Mouse (Mus musculus) neural tube, embryonic 12.5 days (tissue): Measurements from ENCODE around the gene Vamp3. TPM values are rescaled to one million over a fixed set of nuclear protein-coding genes. Genes with fewer than 3 reads are reported as not detected.

Source experiments
- ATAC-seq: fragments of 200-750 bp; cut with Nextera tagmentation; 2 replicates; pipeline ENCODE4 v1.8.0; 2017; ENCODE audit warnings: low read depth, mild to moderate bottlenecking, moderate TSS enrichment, moderate library complexity; ENCODE audit not compliant: low FRiP score
- H3K27ac ChIP-seq: fragments of 300-500 bp; sonication (generic); 2 replicates; pipeline ENCODE4 v1.5.1; 2016
- H3K27me3 ChIP-seq: fragments of 300-500 bp; sonication (generic); replicated peaks from 2 replicates; pipeline ENCODE4 v1.6.1; 2016; ENCODE audit warnings: mild to moderate bottlenecking
- H3K36me3 ChIP-seq: fragments of 300-500 bp; sonication (generic); 2 replicates; pipeline ENCODE4 v1.6.1; 2016; ENCODE audit warnings: mild to moderate bottlenecking
- H3K4me1 ChIP-seq: fragments of 300-500 bp; sonication (generic); 2 replicates; pipeline ENCODE4 v1.6.1; 2016
- H3K4me2 ChIP-seq: fragments of 300-500 bp; sonication (generic); replicated peaks from 2 replicates; pipeline ENCODE4 v1.6.1; 2016; ENCODE audit warnings: mild to moderate bottlenecking
- H3K4me3 ChIP-seq: fragments of 300-500 bp; sonication (generic); 2 replicates; pipeline ENCODE4 v1.5.1; 2016
- H3K9ac ChIP-seq: fragments of 300-500 bp; sonication (generic); 2 replicates; pipeline ENCODE4 v1.6.1; 2016; ENCODE audit warnings: mild to moderate bottlenecking
- H3K9me3 ChIP-seq: fragments of 300-500 bp; sonication (generic); 2 replicates; pipeline ENCODE4 v1.6.1; 2016; ENCODE audit warnings: mild to moderate bottlenecking
- WGBS: fragments of 180-500 bp; shearing (Covaris S2); methylation state at CpG from one replicate; pipeline ENCODE4 v1.1.7; 2016; 5-methylcytosine and 5-hydroxymethylcytosine counted together
- polyA plus RNA-seq: library from polyadenylated mRNA; unstranded; fragments of >200 nt; fragmentation: Nextera tagmentation; extraction: Ambion mirVana; gene quantifications from 2 replicates; pipeline ENCODE4 v1.2.1, GENCODE M21; 2016

The Vamp3 gene
- polyA plus RNA-seq, 1 experiment from 2014 or later, result 65.4 TPM

- no peaks in the 10 kb centered on the region for H3K27me3 ChIP-seq
- no peaks in the 10 kb centered on the region for H3K4me1 ChIP-seq
- H3K4me2 ChIP-seq, result no peak overlapping the region
- no peak overlapping the region for H3K27ac ChIP-seq
- no peak overlapping the region for H3K9ac ChIP-seq
- H3K9me3 ChIP-seq, result no peaks in the 10 kb centered on the region
- no peak overlapping the region for H3K4me3 ChIP-seq
- WGBS, result 92% methylated on average over 13 of the region's 13 CpGs
- no peak for ATAC-seq
- H3K36me3 ChIP-seq, result peaks cover 94% of the 10 kb centered on the region
Measured at GRCm38 (mm10) chr4:151081977-151082376, 24.2 kb upstream of the Vamp3 start.

GRCm38 (mm10) chr4:151081355-151081754, 23.6 kb upstream of the Vamp3 start:
- peaks cover 97% of the 10 kb centered on the region for H3K36me3 ChIP-seq
- H3K4me3 ChIP-seq, result no peak overlapping the region
- ATAC-seq, result no peak
- H3K4me2 ChIP-seq, result no peak overlapping the region
- no peak overlapping the region for H3K27ac ChIP-seq
- H3K9ac ChIP-seq, result no peak overlapping the region
- no peaks in the 10 kb centered on the region for H3K9me3 ChIP-seq
- H3K4me1 ChIP-seq, result no peaks in the 10 kb centered on the region
- no peaks in the 10 kb centered on the region for H3K27me3 ChIP-seq
- 66% methylated on average over 2 of the region's 2 CpGs for WGBS

GRCm38 (mm10) chr4:151074817-151075216, 17.1 kb upstream of the Vamp3 start:
- Histone ChIP-seq H3K9me3 (no peaks in the 10 kb centered on the region), H3K36me3 (peaks cover 98% of the 10 kb centered on the region), H3K4me2 (no peak overlapping the region), H3K4me3 (no peak overlapping the region), H3K4me1 (no peaks in the 10 kb centered on the region), H3K27ac (no peak overlapping the region), H3K9ac (no peak overlapping the region), H3K27me3 (no peaks in the 10 kb centered on the region)
- 94% methylated on average over 15 of the region's 15 CpGs for WGBS
- no peak for ATAC-seq

- Histone ChIP-seq H3K9me3 (no peaks in the 10 kb centered on the region), H3K9ac (no peak overlapping the region), H3K4me1 (no peaks in the 10 kb centered on the region), H3K27ac (no peak overlapping the region), H3K27me3 (no peaks in the 10 kb centered on the region), H3K4me3 (no peak overlapping the region), H3K36me3 (peaks cover 96% of the 10 kb centered on the region), H3K4me2 (no peak overlapping the region)
- peak; percentile 37; the same call in 1 of the 2 replicates for ATAC-seq
- WGBS, result 65% methylated on average over 13 of the region's 13 CpGs
Measured at GRCm38 (mm10) chr4:151073108-151073744, 15.5 kb upstream of the Vamp3 start.

GRCm38 (mm10) chr4:151070962-151071361, 13.2 kb upstream of the Vamp3 start:
- no peaks in the 10 kb centered on the region for H3K4me1 ChIP-seq
- H3K9ac ChIP-seq, result no peak overlapping the region
- H3K27ac ChIP-seq, result no peak overlapping the region
- H3K4me2 ChIP-seq, result no peak overlapping the region
- no peak overlapping the region for H3K4me3 ChIP-seq
- H3K27me3 ChIP-seq, result no peaks in the 10 kb centered on the region
- WGBS, result 92% methylated on average over 7 of the region's 7 CpGs
- H3K36me3 ChIP-seq, result peaks cover 86% of the 10 kb centered on the region
- no peaks in the 10 kb centered on the region for H3K9me3 ChIP-seq
- no peak for ATAC-seq

GRCm38 (mm10) chr4:151068751-151069150, 11.0 kb upstream of the Vamp3 start:
- no peak overlapping the region for H3K4me2 ChIP-seq
- H3K4me3 ChIP-seq, result no peak overlapping the region
- H3K27me3 ChIP-seq, result no peaks in the 10 kb centered on the region
- H3K9me3 ChIP-seq, result no peaks in the 10 kb centered on the region
- ATAC-seq, result no peak
- no peak overlapping the region for H3K9ac ChIP-seq
- WGBS, result 86% methylated on average over 4 of the region's 4 CpGs
- no peak overlapping the region for H3K27ac ChIP-seq
- H3K4me1 ChIP-seq, result no peaks in the 10 kb centered on the region
- peaks cover 70% of the 10 kb centered on the region for H3K36me3 ChIP-seq

- H3K4me1 ChIP-seq, result peaks cover 5% of the 10 kb centered on the region
- H3K36me3 ChIP-seq, result peaks cover 37% of the 10 kb centered on the region
- no peak overlapping the region for H3K27ac ChIP-seq
- no peak for ATAC-seq
- no peaks in the 10 kb centered on the region for H3K27me3 ChIP-seq
- no peak overlapping the region for H3K9ac ChIP-seq
- no peaks in the 10 kb centered on the region for H3K9me3 ChIP-seq
- 90% methylated on average over 4 of the region's 4 CpGs for WGBS
- H3K4me2 ChIP-seq, result no peak overlapping the region
- no peak overlapping the region for H3K4me3 ChIP-seq
Measured at GRCm38 (mm10) chr4:151059566-151059965, 1.8 kb upstream of the Vamp3 start.

GRCm38 (mm10) chr4:151058634-151059033, 871 bp upstream of the Vamp3 start:
- ATAC-seq, result no peak
- H3K27me3 ChIP-seq, result no peaks in the 10 kb centered on the region
- H3K4me1 ChIP-seq, result peaks cover 5% of the 10 kb centered on the region
- H3K4me3 ChIP-seq, result no peak overlapping the region
- H3K36me3 ChIP-seq, result peaks cover 36% of the 10 kb centered on the region
- no peak overlapping the region for H3K27ac ChIP-seq
- WGBS, result 77% methylated on average over 4 of the region's 4 CpGs
- peak overlapping the region; percentile 78 for H3K4me2 ChIP-seq
- no peaks in the 10 kb centered on the region for H3K9me3 ChIP-seq
- H3K9ac ChIP-seq, result 0 out of 2 replicates have a peak overlapping the region, but pooled peaks have one; percentile 14

GRCm38 (mm10) chr4:151051162-151051561, 6.6 kb downstream of the Vamp3 start:
- ATAC-seq, result no peak
- Histone ChIP-seq H3K9ac (no peak overlapping the region), H3K4me1 (no peaks in the 10 kb centered on the region), H3K9me3 (no peaks in the 10 kb centered on the region), H3K27me3 (no peaks in the 10 kb centered on the region), H3K36me3 (peaks cover 60% of the 10 kb centered on the region), H3K27ac (no peak overlapping the region), H3K4me3 (no peak overlapping the region), H3K4me2 (no peak overlapping the region)
- 84% methylated on average over 1 of the region's 1 CpGs for WGBS

- Histone ChIP-seq H3K4me1 (peaks cover 11% of the 10 kb centered on the region), H3K9me3 (no peaks in the 10 kb centered on the region), H3K9ac (no peak overlapping the region), H3K36me3 (peaks cover 36% of the 10 kb centered on the region), H3K27me3 (0 out of 2 replicates have a peak, but pooled peaks cover 3% of the 10 kb centered on the region), H3K4me2 (no peak overlapping the region), H3K27ac (no peak overlapping the region), H3K4me3 (no peak overlapping the region)
- 87% methylated on average over 3 of the region's 3 CpGs for WGBS
- no peak for ATAC-seq
Measured at GRCm38 (mm10) chr4:151046524-151046923, 11.2 kb downstream of the Vamp3 start.

GRCm38 (mm10) chr4:151044944-151045570, 12.7 kb downstream of the Vamp3 start:
- H3K9me3 ChIP-seq, result no peaks in the 10 kb centered on the region
- H3K27ac ChIP-seq, result no peak overlapping the region
- peaks cover 11% of the 10 kb centered on the region for H3K4me1 ChIP-seq
- WGBS, result 4% methylated on average over 21 of the region's 21 CpGs
- H3K27me3 ChIP-seq, result 0 out of 2 replicates have a peak, but pooled peaks cover 3% of the 10 kb centered on the region
- peaks cover 27% of the 10 kb centered on the region for H3K36me3 ChIP-seq
- H3K4me3 ChIP-seq, result peak overlapping the region; percentile 40
- peak; percentile 3; the same call in 1 of the 2 replicates for ATAC-seq
- H3K9ac ChIP-seq, result peak overlapping the region; percentile 58
- H3K4me2 ChIP-seq, result peak overlapping the region; percentile 94

GRCm38 (mm10) chr4:151044037-151044943, 13.5 kb downstream of the Vamp3 start, which contains the start of gene Per3:
Per3 (minus strand) TSS chr4:151044665.
- Histone ChIP-seq H3K27me3 (0 out of 2 replicates have a peak, but pooled peaks cover 3% of the 10 kb centered on the region), H3K27ac (no peak within 1 kb of the TSS), H3K9ac (peak within 1 kb of the TSS; percentile 58), H3K4me3 (peak within 1 kb of the TSS; percentile 40), H3K4me2 (peak within 1 kb of the TSS; percentile 94), H3K4me1 (peaks cover 11% of the 10 kb centered on the region), H3K9me3 (no peaks in the 10 kb centered on the region), H3K36me3 (peaks cover 19% of the 10 kb centered on the region)
- peak; percentile 96 for ATAC-seq
- under 1% methylated on average over 79 of the region's 79 CpGs for WGBS
